Mouse (Mus musculus): ENCODE measurements around the gene Cep250.

- TF ChIP-seq CTCF (IDR thresholded peaks at IDR 0.05; ENCODE audit: control insufficient read depth, insufficient read depth, insufficient replicate concordance, low read depth, low read length) (no peak), POLR2A (IDR thresholded peaks at IDR 0.05; ENCODE audit: control insufficient read depth, low read depth, low read length) (no peak)
Measured at GRCm38 (mm10) chr2:155949362-155949761, 6.9 kb upstream of the Cep250 start.

All from testis, adult 2 months (tissue).